Comparison of ENCODE assay signal across 9 mouse cellular contexts in the genomic region with DNA sequence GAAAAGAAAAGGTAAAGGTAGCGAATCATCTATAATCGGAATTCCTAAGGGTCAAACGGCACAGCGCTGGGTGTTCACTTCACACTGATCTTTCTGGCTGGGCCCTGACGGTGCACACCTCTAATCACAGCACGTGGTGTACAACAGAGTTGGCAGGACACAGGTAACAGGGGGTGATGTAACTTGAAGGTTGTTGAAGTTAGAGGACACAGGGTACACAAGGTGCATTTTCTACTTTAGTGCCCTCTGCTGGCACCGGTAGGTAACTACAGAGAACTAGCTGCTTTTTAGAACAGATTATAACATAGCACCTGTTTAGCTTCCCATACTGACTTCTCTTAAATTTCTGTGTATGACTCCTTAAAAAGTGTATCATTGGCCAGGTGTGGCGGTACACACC. TPM values are rescaled to one million over a fixed set of nuclear protein-coding genes. Genes with fewer than 3 reads are reported as not detected.
DNase-seq lines count a peak whose midpoint lies in the region; ATAC-seq lines count a peak whose summit lies in the region.
"Had no signal": no experiment of that assay in that cellular context is flagged by ENCODE, and none has a peak within 500 bp of the region (broad histone marks: within the 10 kb centered on the region; RNA-seq: fewer than 3 reads in every experiment).

No protein-coding gene starts in this region.

- H3K36me3 ChIP-seq in limb, embryonic 11.5 days (ENCODE audit: control insufficient read depth, insufficient read depth, low read length): peaks cover 20% of the 10 kb centered on the region
- peaks cover 95% of the 10 kb centered on the region for H3K36me3 ChIP-seq in limb, embryonic 10.5 days

- peak; percentile 25 for DNase-seq in adrenal gland, postnatal 10 days
- DNase-seq in adrenal gland, adult 8-10 months: no peak
- DNase-seq in limb, embryonic 11.5 days (ENCODE audit: low spot score): peak; percentile 30
- DNase-seq in limb, embryonic 10.5 days (ENCODE audit: low spot score): no peak
- DNase-seq in yolk sac, embryonic 10.5 days (ENCODE audit: low spot score): no peak
- no peak for DNase-seq in cerebellum, adult 11 months

- no peak for ATAC-seq in limb, embryonic 11.5 days (ENCODE audit: insufficient number of reproducible peaks, low FRiP score, low TSS enrichment, low read depth)
- ATAC-seq in granulocyte monocyte progenitor cell, adult 5-6 weeks (replicated peaks; ENCODE audit: poor library complexity, severe bottlenecking): peak; percentile 56
- peak; percentile 49; the same call in 1 of the 2 replicates for ATAC-seq in megakaryocyte-erythroid progenitor cell, adult 5-6 weeks (replicated peaks; ENCODE audit: low FRiP score, low TSS enrichment, poor library complexity, severe bottlenecking)

- no peak overlapping the region for H3K4me2 ChIP-seq in limb, embryonic 11.5 days (ENCODE audit: low read depth, severe bottlenecking)
- H3K4me2 ChIP-seq: hindbrain, embryonic 15.5 days had no signal

- H3K4me1 ChIP-seq in limb, embryonic 11.5 days (ENCODE audit: control insufficient read depth, insufficient read depth, low read length): no peaks in the 10 kb centered on the region
- H3K4me1 ChIP-seq in limb, embryonic 10.5 days: no peaks in the 10 kb centered on the region
- H3K4me1 ChIP-seq: hindbrain, embryonic 15.5 days had no signal

- no peak overlapping the region for H3K9ac ChIP-seq in limb, embryonic 11.5 days (ENCODE audit: low read length)
- H3K9ac ChIP-seq: hindbrain, embryonic 15.5 days had no signal

- no peaks in the 10 kb centered on the region for H3K9me3 ChIP-seq in limb, embryonic 11.5 days (ENCODE audit: control insufficient read depth, low read length)
- H3K9me3 ChIP-seq in limb, embryonic 10.5 days (replicated peaks): no peaks in the 10 kb centered on the region
- H3K9me3 ChIP-seq: hindbrain, embryonic 15.5 days had no signal

- H3K4me3 ChIP-seq in limb, embryonic 11.5 days (ENCODE audit: low read depth, low read length): no peak overlapping the region
- no peak overlapping the region for H3K4me3 ChIP-seq in limb, embryonic 10.5 days
- H3K4me3 ChIP-seq: hindbrain, embryonic 15.5 days had no signal

- H3K27me3 ChIP-seq in limb, embryonic 11.5 days (ENCODE audit: control insufficient read depth, insufficient read depth, low read length): no peaks in the 10 kb centered on the region
- no peaks in the 10 kb centered on the region for H3K27me3 ChIP-seq in limb, embryonic 10.5 days (ENCODE audit: low read depth, poor library complexity, severe bottlenecking)
- H3K27me3 ChIP-seq: hindbrain, embryonic 15.5 days had no signal

- WGBS in limb, embryonic 11.5 days: 82% methylated on average over 8 of the region's 8 CpGs
- 84% methylated on average over 8 of the region's 8 CpGs for WGBS in limb, embryonic 10.5 days

- no peak overlapping the region for H3K27ac ChIP-seq in limb, embryonic 11.5 days (replicated peaks; ENCODE audit: low read depth, low read length)
- H3K27ac ChIP-seq in limb, embryonic 10.5 days: no peak overlapping the region
- H3K27ac ChIP-seq: hindbrain, embryonic 15.5 days had no signal

RNA-seq across cellular contexts. Expression of gene Ecd, which starts 7.8 kb away (rescaled TPM):
- 10 to 100 TPM; 38.8 to 42.3 TPM for total RNA-seq in adrenal gland, postnatal 10 days (2021)
- total RNA-seq in adrenal gland, adult 8-10 months (2022): 10 to 100 TPM; 42.8 to 47.6 (median 43.8) TPM
- 74.0 and 74.4 TPM in 2 replicates for polyA plus RNA-seq in limb, embryonic 11.5 days (2014; fragmentation: Nextera tagmentation; extraction: Ambion mirVana)
- 71.7 and 74.6 TPM in 2 replicates for polyA plus RNA-seq in limb, embryonic 10.5 days (2016; fragmentation: Nextera tagmentation; extraction: Ambion mirVana)
- 52.6 and 57.0 TPM in 2 replicates for total RNA-seq in granulocyte monocyte progenitor cell, adult 5-6 weeks (2014; fragmentation: Nextera tagmentation)
- 52.2 and 70.0 TPM in 2 replicates for total RNA-seq in granulocyte monocyte progenitor cell, adult 5-6 weeks (2017)
- total RNA-seq in megakaryocyte-erythroid progenitor cell, adult 5-6 weeks (2014; fragmentation: Nextera tagmentation): 68.2 and 69.1 TPM in 2 replicates
- total RNA-seq in megakaryocyte-erythroid progenitor cell, adult 5-6 weeks (2017): 81.3 and 85.9 TPM in 2 replicates

RNA-seq across cellular contexts. Expression of gene Fam149b, which starts 7.8 kb away (rescaled TPM):
- 10 to 100 TPM; 29.3 to 35.3 TPM for total RNA-seq in adrenal gland, postnatal 10 days (2021)
- total RNA-seq in adrenal gland, adult 8-10 months (2022): 10 to 100 TPM; 32.0 to 42.2 (median 41.0) TPM
- 50.4 and 56.9 TPM in 2 replicates for polyA plus RNA-seq in limb, embryonic 11.5 days (2014; fragmentation: Nextera tagmentation; extraction: Ambion mirVana)
- polyA plus RNA-seq in limb, embryonic 10.5 days (2016; fragmentation: Nextera tagmentation; extraction: Ambion mirVana): 43.5 and 51.7 TPM in 2 replicates
- total RNA-seq in granulocyte monocyte progenitor cell, adult 5-6 weeks (2014; fragmentation: Nextera tagmentation): 20.6 and 28.2 TPM in 2 replicates
- total RNA-seq in granulocyte monocyte progenitor cell, adult 5-6 weeks (2017): 27.9 and 28.1 TPM in 2 replicates
- total RNA-seq in megakaryocyte-erythroid progenitor cell, adult 5-6 weeks (2014; fragmentation: Nextera tagmentation): 16.3 and 21.6 TPM in 2 replicates
- 21.6 and 37.3 TPM in 2 replicates for total RNA-seq in megakaryocyte-erythroid progenitor cell, adult 5-6 weeks (2017)

RNA-seq across cellular contexts. Expression of gene Nudt13, which starts 45.7 kb away (rescaled TPM):
- 10 to 100 TPM; 43.4 to 52.3 TPM for total RNA-seq in adrenal gland, postnatal 10 days (2021)
- 10 to 100 TPM; 39.7 to 68.2 (median 53.7) TPM for total RNA-seq in adrenal gland, adult 8-10 months (2022)
- polyA plus RNA-seq in limb, embryonic 11.5 days (2014; fragmentation: Nextera tagmentation; extraction: Ambion mirVana): 9.9 and 13.8 TPM in 2 replicates
- 11.5 and 15.5 TPM in 2 replicates for polyA plus RNA-seq in limb, embryonic 10.5 days (2016; fragmentation: Nextera tagmentation; extraction: Ambion mirVana)
- 17.5 and 18.2 TPM in 2 replicates for total RNA-seq in granulocyte monocyte progenitor cell, adult 5-6 weeks (2014; fragmentation: Nextera tagmentation)
- 8.0 and 15.7 TPM in 2 replicates for total RNA-seq in granulocyte monocyte progenitor cell, adult 5-6 weeks (2017)
- total RNA-seq in megakaryocyte-erythroid progenitor cell, adult 5-6 weeks (2014; fragmentation: Nextera tagmentation): 9.2 and 13.0 TPM in 2 replicates
- 10.2 and 16.6 TPM in 2 replicates for total RNA-seq in megakaryocyte-erythroid progenitor cell, adult 5-6 weeks (2017)

RNA-seq across cellular contexts. Expression of gene Dnajc9, which starts 48.6 kb away (rescaled TPM):
- total RNA-seq in adrenal gland, postnatal 10 days (2021): 10 to 100 TPM; 33.7 to 36.6 TPM
- total RNA-seq in adrenal gland, adult 8-10 months (2022): 10 to 100 TPM; 30.3 to 43.2 (median 34.0) TPM
- 261 and 262 TPM in 2 replicates for polyA plus RNA-seq in limb, embryonic 11.5 days (2014; fragmentation: Nextera tagmentation; extraction: Ambion mirVana)
- 272 and 290 TPM in 2 replicates for polyA plus RNA-seq in limb, embryonic 10.5 days (2016; fragmentation: Nextera tagmentation; extraction: Ambion mirVana)
- 64.5 and 70.8 TPM in 2 replicates for total RNA-seq in granulocyte monocyte progenitor cell, adult 5-6 weeks (2014; fragmentation: Nextera tagmentation)
- total RNA-seq in granulocyte monocyte progenitor cell, adult 5-6 weeks (2017): 229 and 234 TPM in 2 replicates
- 89.9 and 98.3 TPM in 2 replicates for total RNA-seq in megakaryocyte-erythroid progenitor cell, adult 5-6 weeks (2014; fragmentation: Nextera tagmentation)
- 251 and 309 TPM in 2 replicates for total RNA-seq in megakaryocyte-erythroid progenitor cell, adult 5-6 weeks (2017)

RNA-seq across cellular contexts. Expression of gene Mrps16, which starts 53.3 kb away (rescaled TPM):
- total RNA-seq in adrenal gland, postnatal 10 days (2021): 100 to 1,000 TPM in 1 of 2 experiments, 10 to 100 TPM in 1; 93.8 to 101 TPM
- 10 to 100 TPM; 56.2 to 74.9 (median 67.5) TPM for total RNA-seq in adrenal gland, adult 8-10 months (2022)
- polyA plus RNA-seq in limb, embryonic 11.5 days (2014; fragmentation: Nextera tagmentation; extraction: Ambion mirVana): 82.0 and 86.3 TPM in 2 replicates
- polyA plus RNA-seq in limb, embryonic 10.5 days (2016; fragmentation: Nextera tagmentation; extraction: Ambion mirVana): 90.4 TPM in 2 replicates
- 81.8 and 96.0 TPM in 2 replicates for total RNA-seq in granulocyte monocyte progenitor cell, adult 5-6 weeks (2014; fragmentation: Nextera tagmentation)
- 44.8 and 46.8 TPM in 2 replicates for total RNA-seq in granulocyte monocyte progenitor cell, adult 5-6 weeks (2017)
- 124 and 145 TPM in 2 replicates for total RNA-seq in megakaryocyte-erythroid progenitor cell, adult 5-6 weeks (2014; fragmentation: Nextera tagmentation)
- 30.9 and 61.1 TPM in 2 replicates for total RNA-seq in megakaryocyte-erythroid progenitor cell, adult 5-6 weeks (2017)

Comparison
In these comparisons a context has a peak if more than half of its experiments do, and no peak if none do; other contexts are left out.
1. DNase-seq: peak in adrenal gland, postnatal 10 days (single experiment) and limb, embryonic 11.5 days (single experiment); none in adrenal gland, adult 8-10 months (single experiment), limb, embryonic 10.5 days (single experiment), yolk sac, embryonic 10.5 days (single experiment) and cerebellum, adult 11 months (single experiment).